In the genomic region with DNA sequence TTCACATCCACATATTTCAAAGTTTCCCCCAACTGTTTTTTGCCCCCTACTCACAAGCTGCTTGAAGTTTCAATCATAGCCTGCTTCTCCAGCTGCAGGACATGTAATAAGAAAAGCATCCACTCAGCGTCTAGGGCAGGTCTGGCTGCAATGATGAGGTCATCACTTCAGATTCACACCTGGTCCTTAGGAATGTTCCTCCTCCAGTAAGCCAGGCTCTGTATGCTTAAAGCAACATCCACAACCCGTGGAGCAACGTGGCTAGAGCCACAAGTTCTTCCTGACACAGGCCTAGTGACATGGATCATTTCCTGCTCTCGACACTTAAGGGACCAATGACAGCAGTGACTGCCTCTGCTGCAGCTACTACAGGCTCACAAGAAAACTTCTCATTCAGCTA, we compare ENCODE assay signal across 1 mouse cellular context.
TF ChIP-seq lines count a peak whose summit lies in the region.

No protein-coding gene starts in this region.

TF ChIP-seq in CH12.LX, 34 proteins besides CTCF, POLR2A, EP300 and RAD21 (continued from another document):
- TF ChIP-seq ETS1 (conservative IDR thresholded peaks at IDR 0.05; ENCODE audit: low read depth, low read length) (no peak), MYC (IDR thresholded peaks at IDR 0.05; ENCODE audit: low read depth, low read length) (no peak), SIN3A (IDR thresholded peaks at IDR 0.05; ENCODE audit: low read length) (no peak), USF1 (IDR thresholded peaks at IDR 0.05; ENCODE audit: low read depth, low read length) (no peak), TCF12 (IDR thresholded peaks at IDR 0.05; ENCODE audit: low read depth, low read length) (no peak), MXI1 (IDR thresholded peaks at IDR 0.05; ENCODE audit: low read depth, low read length) (no peak), IRF4 (IDR thresholded peaks at IDR 0.05; ENCODE audit: low read depth, low read length) (no peak), NRF1 (IDR thresholded peaks at IDR 0.05; ENCODE audit: low read depth, low read length) (no peak), JUND (conservative IDR thresholded peaks at IDR 0.05; ENCODE audit: low read depth, low read length) (no peak), MAZ (IDR thresholded peaks at IDR 0.05; ENCODE audit: low read depth, low read length) (no peak), UBTF (IDR thresholded peaks at IDR 0.05; ENCODE audit: low read depth, low read length) (no peak), BHLHE40 (IDR thresholded peaks at IDR 0.05; ENCODE audit: low read depth, low read length) (no peak), HCFC1 (IDR thresholded peaks at IDR 0.05; ENCODE audit: low read depth, low read length) (no peak), TBP (conservative IDR thresholded peaks at IDR 0.05; ENCODE audit: low read depth, low read length) (no peak)
